Mouse (Mus musculus): Measurements from ENCODE around the gene Ccdc149. TPM values are rescaled to one million over a fixed set of nuclear protein-coding genes. Genes with fewer than 3 reads are reported as not detected.

The Ccdc149 gene
- polyA plus RNA-seq, 1 experiment = 1.9 TPM

DNA sequence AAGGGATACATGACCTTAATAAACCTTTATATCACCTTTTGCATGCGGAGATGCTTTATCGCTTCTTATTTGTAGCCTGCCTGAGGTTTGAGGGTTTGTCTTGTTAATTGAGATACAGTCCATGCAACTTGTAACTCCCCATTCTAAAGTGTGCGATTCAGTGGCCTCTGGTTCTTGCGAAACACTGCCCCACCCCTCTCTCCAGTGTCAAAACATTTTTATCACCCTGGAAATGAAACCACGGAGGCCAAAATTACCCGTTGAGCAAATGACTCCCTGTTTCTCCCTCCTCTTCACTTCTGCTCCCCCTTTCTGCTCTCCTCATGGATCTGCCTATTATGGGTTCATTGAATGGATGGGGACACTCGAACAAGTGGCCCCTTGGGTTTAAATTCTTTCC, 115.7 kb downstream of the Ccdc149 start:
- 28% methylated on average over 7 of the region's 7 CpGs for WGBS
- Histone ChIP-seq H3K27ac (ENCODE audit: insufficient read depth, low read depth, low read length) (no peak overlapping the region), H3K4me1 (ENCODE audit: control insufficient read depth, insufficient read depth, insufficient read length, low read length) (peaks cover 20% of the 10 kb centered on the region), H3K4me3 (ENCODE audit: low read depth, low read length) (no peak overlapping the region), H3K27me3 (ENCODE audit: control insufficient read depth, insufficient read depth, low read length) (no peaks in the 10 kb centered on the region), H3K36me3 (ENCODE audit: control insufficient read depth, insufficient read depth, low read length) (no peaks in the 10 kb centered on the region)
- TF ChIP-seq POLR2A (IDR thresholded peaks at IDR 0.05; ENCODE audit: low read depth, low read length) = no peak
- TF ChIP-seq CTCF (IDR thresholded peaks at IDR 0.05; ENCODE audit: extremely low read depth, insufficient read length, insufficient replicate concordance, low read depth, low read length) = no peak

DNA sequence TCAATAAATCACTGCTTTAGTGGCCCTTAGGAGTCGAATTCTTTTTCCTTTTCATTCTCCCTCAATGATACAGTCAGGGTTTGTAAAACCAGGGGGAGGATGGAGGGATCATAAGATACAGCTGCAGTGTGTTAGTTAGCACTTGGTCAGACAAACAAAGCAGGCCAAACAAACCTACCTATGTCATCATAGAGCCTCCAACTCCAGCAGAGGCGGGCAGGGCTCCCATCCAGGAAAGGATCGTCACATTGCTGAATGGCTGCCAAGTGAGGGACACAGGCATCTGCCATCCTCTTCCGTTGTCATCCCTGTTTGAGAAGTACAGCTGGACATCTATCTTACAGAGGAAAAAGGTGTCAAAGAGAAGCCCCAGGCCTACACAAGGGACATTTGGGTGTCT, 116.9 kb downstream of the Ccdc149 start:
- no peak overlapping the region for H3K27ac ChIP-seq (ENCODE audit: insufficient read depth, low read depth, low read length)
- WGBS = 52% methylated on average over 4 of the region's 4 CpGs
- no peak for TF ChIP-seq POLR2A (IDR thresholded peaks at IDR 0.05; ENCODE audit: low read depth, low read length)
- no peak for TF ChIP-seq CTCF (IDR thresholded peaks at IDR 0.05; ENCODE audit: extremely low read depth, insufficient read length, insufficient replicate concordance, low read depth, low read length)
- H3K4me3 ChIP-seq (ENCODE audit: low read depth, low read length) = no peak overlapping the region
- no peaks in the 10 kb centered on the region for H3K27me3 ChIP-seq (ENCODE audit: control insufficient read depth, insufficient read depth, low read length)
- no peaks in the 10 kb centered on the region for H3K36me3 ChIP-seq (ENCODE audit: control insufficient read depth, insufficient read depth, low read length)
- H3K4me1 ChIP-seq (ENCODE audit: control insufficient read depth, insufficient read depth, insufficient read length, low read length) = peaks cover 12% of the 10 kb centered on the region; the same call in 1 of the 2 replicates

DNA sequence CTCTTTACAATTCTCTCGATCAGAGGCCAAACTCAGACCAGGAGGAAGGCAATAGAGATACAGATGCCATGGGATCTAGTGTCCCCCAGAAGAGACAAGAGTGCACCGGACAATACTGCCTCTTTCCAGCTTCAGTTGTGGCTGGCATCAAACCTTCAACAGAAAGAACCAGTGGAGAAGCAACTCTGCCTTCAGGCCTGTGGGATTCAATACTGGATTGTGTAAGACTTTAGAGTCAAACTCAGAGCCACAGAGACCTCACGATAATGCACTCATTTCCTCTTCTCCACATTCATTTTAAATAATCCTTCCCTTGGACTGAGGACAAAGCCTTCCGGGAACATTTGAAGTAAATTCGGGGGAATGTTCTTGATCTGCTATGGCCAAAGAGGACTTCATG, 118.6 kb downstream of the Ccdc149 start:
- no peak for TF ChIP-seq CTCF (IDR thresholded peaks at IDR 0.05; ENCODE audit: extremely low read depth, insufficient read length, insufficient replicate concordance, low read depth, low read length)
- Histone ChIP-seq H3K4me1 (ENCODE audit: control insufficient read depth, insufficient read depth, insufficient read length, low read length) (peaks cover 10% of the 10 kb centered on the region; the same call in 1 of the 2 replicates), H3K27me3 (ENCODE audit: control insufficient read depth, insufficient read depth, low read length) (no peaks in the 10 kb centered on the region), H3K36me3 (ENCODE audit: control insufficient read depth, insufficient read depth, low read length) (no peaks in the 10 kb centered on the region), H3K27ac (ENCODE audit: insufficient read depth, low read depth, low read length) (no peak overlapping the region), H3K4me3 (ENCODE audit: low read depth, low read length) (no peak overlapping the region)
- 85% methylated on average over 5 of the region's 5 CpGs for WGBS

DNA sequence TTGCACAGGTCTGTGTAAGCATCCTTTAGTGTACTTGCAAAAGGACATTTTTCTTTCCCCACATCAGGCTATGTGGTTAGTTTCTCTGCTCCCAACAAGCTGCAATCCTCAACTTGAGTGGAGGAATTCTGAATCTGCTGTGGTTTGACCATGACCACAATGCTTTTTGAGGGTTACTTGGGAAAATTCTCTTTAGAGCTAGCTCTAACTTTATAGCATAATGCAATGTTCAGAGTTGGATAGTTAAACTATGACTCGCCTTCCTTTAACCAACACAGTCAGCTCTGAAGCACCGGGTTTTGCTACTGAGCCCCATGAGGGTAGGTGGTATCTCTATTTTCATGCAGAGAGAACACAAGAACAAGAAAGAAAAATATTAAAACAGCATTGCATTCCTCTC, 119.8 kb downstream of the Ccdc149 start:
- Histone ChIP-seq H3K36me3 (ENCODE audit: control insufficient read depth, insufficient read depth, low read length) (no peaks in the 10 kb centered on the region), H3K4me1 (ENCODE audit: control insufficient read depth, insufficient read depth, insufficient read length, low read length) (peaks cover 9% of the 10 kb centered on the region; the same call in 1 of the 2 replicates), H3K27me3 (ENCODE audit: control insufficient read depth, insufficient read depth, low read length) (no peaks in the 10 kb centered on the region), H3K27ac (ENCODE audit: insufficient read depth, low read depth, low read length) (no peak overlapping the region), H3K4me3 (ENCODE audit: low read depth, low read length) (no peak overlapping the region)
- TF ChIP-seq POLR2A (IDR thresholded peaks at IDR 0.05; ENCODE audit: low read depth, low read length) (no peak), CTCF (IDR thresholded peaks at IDR 0.05; ENCODE audit: extremely low read depth, insufficient read length, insufficient replicate concordance, low read depth, low read length) (no peak)
- WGBS = 82% methylated on average over 2 of the region's 2 CpGs

DNA sequence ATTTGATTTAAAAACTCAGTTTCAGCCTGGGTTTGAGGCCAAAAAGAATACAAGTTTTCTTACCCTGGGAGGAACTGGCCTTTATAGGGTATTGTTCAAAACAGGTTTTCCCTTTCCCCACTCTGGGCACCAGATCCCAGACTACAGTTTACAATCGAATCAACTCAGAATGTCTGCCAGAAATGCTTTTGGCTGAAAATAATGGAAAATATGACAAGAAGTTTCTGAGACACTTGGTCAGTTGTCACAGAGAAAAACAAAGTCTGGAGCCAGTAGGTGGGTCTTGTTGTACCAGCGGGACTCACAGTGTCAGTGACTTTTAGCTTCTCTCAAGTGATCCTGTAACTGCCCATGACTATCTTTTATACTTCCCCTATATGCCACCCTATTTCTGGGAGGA, 120.9 kb downstream of the Ccdc149 start:
- H3K36me3 ChIP-seq (ENCODE audit: control insufficient read depth, insufficient read depth, low read length) = no peaks in the 10 kb centered on the region
- H3K4me1 ChIP-seq (ENCODE audit: control insufficient read depth, insufficient read depth, insufficient read length, low read length) = peaks cover 3% of the 10 kb centered on the region; the same call in 1 of the 2 replicates
- no peak for TF ChIP-seq POLR2A (IDR thresholded peaks at IDR 0.05; ENCODE audit: low read depth, low read length)
- TF ChIP-seq CTCF (IDR thresholded peaks at IDR 0.05; ENCODE audit: extremely low read depth, insufficient read length, insufficient replicate concordance, low read depth, low read length) = no peak
- H3K4me3 ChIP-seq (ENCODE audit: low read depth, low read length) = no peak overlapping the region
- H3K27ac ChIP-seq (ENCODE audit: insufficient read depth, low read depth, low read length) = no peak overlapping the region
- WGBS = 70% methylated on average over 2 of the region's 2 CpGs
- no peaks in the 10 kb centered on the region for H3K27me3 ChIP-seq (ENCODE audit: control insufficient read depth, insufficient read depth, low read length)

DNA sequence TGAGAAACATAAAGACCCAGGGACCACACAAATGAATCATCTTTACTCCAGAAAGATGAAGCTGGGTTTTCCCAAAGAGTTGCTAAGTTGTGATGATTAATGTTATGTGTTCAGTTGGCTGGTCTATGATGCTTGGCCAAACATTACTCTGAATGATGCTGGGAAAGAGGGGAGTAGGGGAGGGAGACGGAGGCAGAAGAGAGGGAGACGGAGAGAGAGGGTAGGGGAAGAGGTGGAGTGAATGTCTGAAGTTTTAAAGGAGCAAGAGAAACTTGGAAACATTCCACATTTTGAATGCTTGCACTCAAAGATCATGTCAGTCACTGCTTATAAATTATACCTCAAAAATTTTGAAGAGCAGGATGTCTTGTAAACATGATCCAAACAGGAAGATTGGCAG, 124.4 kb downstream of the Ccdc149 start:
- Histone ChIP-seq H3K4me3 (ENCODE audit: low read depth, low read length) (no peak overlapping the region), H3K4me1 (ENCODE audit: control insufficient read depth, insufficient read depth, insufficient read length, low read length) (no peaks in the 10 kb centered on the region), H3K36me3 (ENCODE audit: control insufficient read depth, insufficient read depth, low read length) (no peaks in the 10 kb centered on the region), H3K27me3 (ENCODE audit: control insufficient read depth, insufficient read depth, low read length) (no peaks in the 10 kb centered on the region), H3K27ac (ENCODE audit: insufficient read depth, low read depth, low read length) (no peak overlapping the region)
- WGBS = 66% methylated on average over 2 of the region's 2 CpGs
- TF ChIP-seq CTCF (IDR thresholded peaks at IDR 0.05; ENCODE audit: extremely low read depth, insufficient read length, insufficient replicate concordance, low read depth, low read length) (no peak), POLR2A (IDR thresholded peaks at IDR 0.05; ENCODE audit: low read depth, low read length) (no peak)

DNA sequence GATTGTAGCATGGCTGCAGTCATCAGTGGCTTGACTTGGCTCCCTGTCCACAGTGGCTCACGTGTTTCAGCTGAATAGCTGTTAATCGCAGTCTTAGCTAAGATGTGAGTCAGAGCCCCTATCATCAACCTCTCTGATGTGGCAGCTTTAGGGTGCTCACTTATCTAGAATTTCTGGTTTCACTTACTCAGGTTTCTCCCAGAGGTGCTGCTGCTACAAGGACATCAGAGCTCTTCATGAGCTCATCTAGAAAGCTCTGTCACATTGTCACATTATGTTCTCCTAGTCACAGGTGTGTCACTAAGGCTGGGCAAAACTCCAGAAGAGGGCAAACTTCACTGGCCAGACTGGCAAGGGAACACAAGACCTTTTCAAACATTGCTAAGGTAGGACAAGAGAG, 132.2 kb downstream of the Ccdc149 start:
- H3K27me3 ChIP-seq (ENCODE audit: control insufficient read depth, insufficient read depth, low read length) = no peaks in the 10 kb centered on the region
- TF ChIP-seq POLR2A (IDR thresholded peaks at IDR 0.05; ENCODE audit: low read depth, low read length) (no peak), CTCF (IDR thresholded peaks at IDR 0.05; ENCODE audit: extremely low read depth, insufficient read length, insufficient replicate concordance, low read depth, low read length) (no peak)
- WGBS = 38% methylated on average over 2 of the region's 2 CpGs

DNA sequence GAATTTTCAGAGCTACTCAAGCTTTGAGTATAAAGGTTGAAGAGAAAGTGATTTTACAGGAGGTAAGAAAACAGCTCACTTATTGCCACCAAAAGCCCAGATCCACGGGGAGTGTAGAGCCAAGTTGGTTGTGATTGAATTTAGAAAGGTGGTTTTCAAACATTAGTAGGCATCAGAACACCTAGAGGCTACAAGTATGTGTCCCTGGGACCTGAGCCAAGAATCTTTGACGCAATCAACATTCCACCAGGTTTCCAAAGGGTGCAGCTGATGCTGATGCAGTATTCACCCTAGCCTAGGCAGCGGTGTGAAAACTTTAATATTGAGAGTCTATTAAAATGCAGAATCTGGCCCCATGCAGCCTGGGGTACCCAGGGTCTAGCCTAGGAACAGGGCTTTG, 135.7 kb downstream of the Ccdc149 start:
- no peaks in the 10 kb centered on the region for H3K27me3 ChIP-seq (ENCODE audit: control insufficient read depth, insufficient read depth, low read length)
- H3K27ac ChIP-seq (ENCODE audit: insufficient read depth, low read depth, low read length) = no peak overlapping the region
- TF ChIP-seq POLR2A (IDR thresholded peaks at IDR 0.05; ENCODE audit: low read depth, low read length) (no peak), CTCF (IDR thresholded peaks at IDR 0.05; ENCODE audit: extremely low read depth, insufficient read length, insufficient replicate concordance, low read depth, low read length) (no peak)
- peaks cover 6% of the 10 kb centered on the region; the same call in 1 of the 2 replicates for H3K4me1 ChIP-seq (ENCODE audit: control insufficient read depth, insufficient read depth, insufficient read length, low read length)
- whole genome bisulfite sequencing = 33% methylated on average over 3 of the region's 3 CpGs
- no peak overlapping the region for H3K4me3 ChIP-seq (ENCODE audit: low read depth, low read length)
- no peaks in the 10 kb centered on the region for H3K36me3 ChIP-seq (ENCODE audit: control insufficient read depth, insufficient read depth, low read length)

More for the DNA sequence above, 132.2 kb downstream of the Ccdc149 start:
- no peaks in the 10 kb centered on the region for H3K36me3 ChIP-seq (ENCODE audit: control insufficient read depth, insufficient read depth, low read length)
- no peak overlapping the region for H3K27ac ChIP-seq (ENCODE audit: insufficient read depth, low read depth, low read length)
- peaks cover 6% of the 10 kb centered on the region; the same call in 1 of the 2 replicates for H3K4me1 ChIP-seq (ENCODE audit: control insufficient read depth, insufficient read depth, insufficient read length, low read length)
- H3K4me3 ChIP-seq (ENCODE audit: low read depth, low read length) = no peak overlapping the region

Measured in small intestine, adult 2 months (tissue).